Mouse (Mus musculus) embryonic facial prominence, embryonic 10.5 days (tissue): ENCODE measurements around the gene Gm21953. TPM values are rescaled to one million over a fixed set of nuclear protein-coding genes. Genes with fewer than 3 reads are reported as not detected.
"Not testable (repeated sequence)": the region's sequence is repeated elsewhere in the genome, so short reads cannot be mapped to it uniquely, and the experiment has no call there.

Experiments used
- DNase-seq: peaks from one replicate; pipeline ENCODE4 v3.0.0-alpha.2; 2017; ENCODE audit warnings: low spot score
- H3K27ac ChIP-seq: fragments of 300-500 bp; sonication (generic); replicated peaks from 2 replicates; pipeline ENCODE4 v1.5.1; 2016; ENCODE audit warnings: mild to moderate bottlenecking
- H3K27me3 ChIP-seq: fragments of 300-500 bp; sonication (generic); replicated peaks from 2 replicates; pipeline ENCODE4 v1.6.1; 2016; ENCODE audit warnings: low read depth, mild to moderate bottlenecking; ENCODE audit not compliant: poor library complexity, severe bottlenecking
- H3K36me3 ChIP-seq: fragments of 300-500 bp; sonication (generic); replicated peaks from 2 replicates; pipeline ENCODE4 v1.6.1; 2016; ENCODE audit warnings: mild to moderate bottlenecking, moderate library complexity
- H3K4me1 ChIP-seq: fragments of 300-500 bp; sonication (generic); 2 replicates; pipeline ENCODE4 v1.6.1; 2016
- H3K4me3 ChIP-seq: fragments of 300-500 bp; sonication (generic); 2 replicates; pipeline ENCODE4 v1.5.1; 2016; ENCODE audit warnings: mild to moderate bottlenecking, moderate library complexity
- H3K9me3 ChIP-seq: fragments of 300-500 bp; sonication (generic); 2 replicates; pipeline ENCODE4 v1.6.1; 2016; ENCODE audit warnings: mild to moderate bottlenecking
- WGBS: fragments of 180-500 bp; shearing (Covaris S2); methylation state at CpG from one replicate; pipeline ENCODE4 v1.1.7; 2016; 5-methylcytosine and 5-hydroxymethylcytosine counted together
- polyA plus RNA-seq: library from polyadenylated mRNA; unstranded; fragments of >200 nt; fragmentation: Nextera tagmentation; extraction: Ambion mirVana; gene quantifications from 2 replicates; pipeline ENCODE4 v1.2.1, GENCODE M21; 2016

The Gm21953 gene
- not detected in 2 replicates for polyA plus RNA-seq

DNA sequence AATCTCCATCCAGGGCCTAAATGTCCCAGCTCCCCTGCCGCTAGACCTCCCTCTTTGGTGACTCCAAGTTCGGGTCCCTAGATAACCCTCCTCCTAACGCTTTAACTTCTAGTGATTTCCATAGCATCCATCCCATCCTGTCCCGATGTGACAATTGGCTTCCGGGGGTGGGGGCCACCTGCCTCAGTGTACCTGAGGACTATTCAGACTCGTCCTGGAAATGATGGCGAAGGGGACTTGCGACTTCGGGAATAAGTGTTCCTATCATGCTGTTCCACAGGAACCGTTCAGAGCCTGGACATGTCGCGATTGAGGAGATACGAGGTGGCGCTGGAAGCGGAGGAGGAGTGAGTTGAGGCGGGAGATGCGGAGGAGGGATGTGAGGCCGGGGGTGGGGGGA lies at the start of gene Gm21953:
Gene Gm21953, plus strand, starts transcription at position 301 of the 400 bp plus-strand sequence.
- not testable (repeated sequence) for H3K4me1 ChIP-seq, H3K4me3 ChIP-seq, H3K27me3 ChIP-seq, H3K27ac ChIP-seq, H3K36me3 ChIP-seq, H3K9me3 ChIP-seq, DNase-seq
- no CpG with 5 or more reads among the region's 18 CpGs for WGBS

DNA sequence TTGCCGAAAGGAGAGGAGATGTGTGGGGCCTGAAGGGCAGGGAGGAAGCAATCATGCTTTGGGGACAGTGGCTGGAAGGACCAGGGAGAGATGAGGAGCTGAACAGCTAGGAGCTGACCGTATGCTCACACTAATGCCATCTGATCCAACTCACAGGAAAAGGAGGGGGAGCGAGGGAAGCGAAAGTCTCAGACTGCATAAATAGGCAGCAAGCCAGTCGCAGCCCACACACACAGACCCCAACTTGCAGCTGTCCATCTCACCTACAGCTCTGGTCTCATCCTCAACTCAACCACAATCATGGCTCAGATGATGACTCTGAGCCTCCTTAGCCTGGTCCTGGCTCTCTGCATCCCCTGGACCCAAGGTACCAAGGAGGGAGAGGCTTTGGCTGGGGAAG lies 38.6 kb upstream of the Gm21953 start, which contains the start of gene Ccl21b:
Gene Ccl21b, plus strand, starts transcription at position 301 of the 400 bp plus-strand sequence.
- H3K27ac ChIP-seq, H3K9me3 ChIP-seq, DNase-seq, H3K4me1 ChIP-seq, H3K27me3 ChIP-seq, H3K36me3 ChIP-seq, H3K4me3 ChIP-seq: not testable (repeated sequence)
- WGBS, result no CpG with 5 or more reads among the region's 5 CpGs

DNA sequence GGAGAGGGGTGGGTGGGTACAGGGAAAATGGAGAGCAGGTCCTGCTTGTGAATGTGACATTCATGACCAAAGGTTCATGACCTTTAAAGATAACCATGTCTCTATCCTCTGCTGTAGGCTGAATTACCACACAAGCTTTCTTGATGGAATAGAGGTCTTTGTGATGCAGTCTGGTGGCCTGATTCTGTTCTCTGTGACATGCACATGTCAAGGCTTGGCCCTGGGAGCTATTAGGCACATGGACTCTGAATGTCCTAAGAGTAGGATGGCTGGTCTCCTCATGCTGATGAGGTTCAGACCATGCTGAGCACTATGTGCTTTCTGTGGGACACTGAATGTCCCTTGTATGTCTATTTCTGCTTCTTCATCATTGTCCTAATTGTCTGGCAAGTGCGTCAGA lies 24.0 kb downstream of the Gm21953 start, which contains the start of gene Fam205a3:
Gene Fam205a3, plus strand, starts transcription at position 301 of the 400 bp plus-strand sequence.
- H3K36me3 ChIP-seq, H3K27ac ChIP-seq, H3K9me3 ChIP-seq, DNase-seq, H3K4me1 ChIP-seq, H3K4me3 ChIP-seq, H3K27me3 ChIP-seq: not testable (repeated sequence)
- WGBS, result no CpG with 5 or more reads among the region's 1 CpGs

Other genes with a start within 250 kb of the Gm21953 start
- not detected in 2 replicates for gene Gm3893, start 203.1 kb upstream of the Gm21953 start, polyA plus RNA-seq
- gene Gm13304, start 179.4 kb upstream of the Gm21953 start, polyA plus RNA-seq, result 2.7 TPM in 1 of 2 replicates, not detected in the other
- not detected in 2 replicates for gene Gm13306, start 140.8 kb upstream of the Gm21953 start, polyA plus RNA-seq
- 0.49 TPM in 1 of 2 replicates, not detected in the other for gene Gm13305, start 125.7 kb upstream of the Gm21953 start, polyA plus RNA-seq
- not detected in 2 replicates for gene Gm10600, start 53.6 kb upstream of the Gm21953 start, polyA plus RNA-seq
- gene Ccl21b, start 38.5 kb upstream of the Gm21953 start, polyA plus RNA-seq, result not detected in 2 replicates
- not detected in 2 replicates for gene Fam205a3, start 24.1 kb downstream of the Gm21953 start, polyA plus RNA-seq
- gene Gm21586, start 145.1 kb downstream of the Gm21953 start, polyA plus RNA-seq, result not detected in 2 replicates
- gene Gm2163, start 172.5 kb downstream of the Gm21953 start, polyA plus RNA-seq, result 0.16 TPM in 1 of 2 replicates, not detected in the other
- gene Fam205a2, start 233.9 kb downstream of the Gm21953 start, polyA plus RNA-seq, result not detected in 2 replicates